Mouse (Mus musculus) thymus, adult 2 months (tissue): ENCODE data around the gene Tubb2a. TPM values are rescaled to one million over a fixed set of nuclear protein-coding genes. Genes with fewer than 3 reads are reported as not detected.

Experiments
- DNase-seq: peaks from one replicate; pipeline ENCODE4 v3.0.0; 2021
- H3K27ac ChIP-seq: fragments of 200-500 bp; 2 replicates; pipeline ENCODE4 v1.5.1; 2012; ENCODE audit warnings: low read length, control low read depth; ENCODE audit not compliant: control insufficient read depth, insufficient read depth
- H3K27me3 ChIP-seq: fragments of 200-500 bp; 2 replicates; pipeline ENCODE4 v1.6.1; 2012; ENCODE audit warnings: mild to moderate bottlenecking, low read length, moderate library complexity, mixed read lengths; ENCODE audit not compliant: control insufficient read depth, insufficient read depth
- H3K36me3 ChIP-seq: fragments of 200-500 bp; 2 replicates; pipeline ENCODE4 v1.6.1; 2012; ENCODE audit warnings: mild to moderate bottlenecking, low read length, moderate library complexity; ENCODE audit not compliant: control insufficient read depth, insufficient read depth
- H3K4me1 ChIP-seq: fragments of 200-500 bp; replicated peaks from 2 replicates; pipeline ENCODE4 v1.6.1; 2012; ENCODE audit warnings: low read length; ENCODE audit not compliant: control insufficient read depth, insufficient read depth
- H3K4me3 ChIP-seq: fragments of 200-500 bp; 2 replicates; pipeline ENCODE4 v1.5.1; 2012; ENCODE audit warnings: mild to moderate bottlenecking, low read length, control low read depth, moderate library complexity; ENCODE audit not compliant: control insufficient read depth, insufficient read depth
- CTCF ChIP-seq: fragments of 200-500 bp; IDR thresholded peaks from 2 replicates; pipeline ENCODE4 v1.5.1; 2012; ENCODE audit warnings: mild to moderate bottlenecking, control low read depth, low read length, moderate library complexity, borderline replicate concordance; ENCODE audit not compliant: control insufficient read depth, poor library complexity, insufficient read depth; ENCODE audit errors: extremely low read depth
- POLR2A ChIP-seq: fragments of 200-500 bp; IDR thresholded peaks from 2 replicates; pipeline ENCODE4 v1.6.1; 2012; ENCODE audit warnings: mild to moderate bottlenecking, low read length, control low read depth, moderate library complexity; ENCODE audit not compliant: control insufficient read depth, poor library complexity, insufficient read depth; ENCODE audit errors: extremely low read depth
- WGBS: fragments of 180-500 bp; shearing (Covaris S2); methylation state at CpG from one replicate; pipeline ENCODE4 v1.1.7; 2018; 5-methylcytosine and 5-hydroxymethylcytosine counted together
- polyA plus RNA-seq: library from polyadenylated mRNA; depleted of rRNA; stranded (reverse); fragments of >200 nt; gene quantifications from 2 replicates; pipeline ENCODE4 v1.2.3, GENCODE M21; 2012

The Tubb2a gene
- polyA plus RNA-seq, 1 experiment = 469 TPM

DNA sequence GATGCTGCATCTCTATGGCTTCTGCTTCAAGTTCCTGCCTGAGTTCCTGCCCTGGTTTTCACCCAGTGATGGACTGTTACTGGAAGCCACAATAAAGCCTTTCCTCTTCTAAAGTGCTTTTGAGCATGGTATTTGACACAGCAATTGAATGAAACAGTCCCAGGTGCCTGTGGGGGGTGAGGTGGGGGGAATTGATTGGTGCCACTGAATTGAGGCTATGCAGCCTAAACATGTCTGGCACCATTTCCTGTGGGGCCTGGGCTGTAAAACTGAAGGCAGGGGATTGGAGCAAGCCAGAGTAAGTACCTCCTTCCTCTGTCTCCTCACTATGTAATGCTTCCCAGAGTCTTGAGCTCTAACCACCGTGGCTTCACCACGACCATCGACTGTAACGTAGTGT is 36.8 kb upstream of the Tubb2a start:
- Histone ChIP-seq H3K27ac (peak overlapping the region; percentile 71), H3K27me3 (no peaks in the 10 kb centered on the region), H3K4me1 (peaks cover 34% of the 10 kb centered on the region), H3K4me3 (no peak overlapping the region), H3K36me3 (no peaks in the 10 kb centered on the region)
- TF ChIP-seq CTCF (no peak), POLR2A (no peak)
- WGBS = 11% methylated on average over 4 of the region's 4 CpGs
- DNase-seq = no peak

DNA sequence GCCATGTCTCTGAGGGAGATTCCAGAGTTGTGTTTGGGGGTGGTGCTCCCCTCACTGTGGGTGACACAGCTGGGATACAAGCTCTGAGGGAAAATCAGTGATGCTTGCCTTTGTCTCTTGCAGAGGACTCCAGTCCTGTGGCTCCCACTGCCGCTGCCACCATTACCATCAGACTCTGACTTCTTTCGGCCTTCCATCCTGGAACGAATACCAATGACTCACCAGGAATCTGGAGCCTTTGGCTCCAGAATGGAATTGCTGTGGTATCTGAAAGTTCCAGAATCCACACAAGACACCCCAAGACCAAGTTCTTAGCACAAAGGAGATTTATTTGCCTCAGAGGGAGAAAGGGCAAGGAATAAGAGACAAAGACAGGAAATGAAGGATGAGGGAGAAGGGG is 35.3 kb upstream of the Tubb2a start:
- TF ChIP-seq POLR2A = no peak
- TF ChIP-seq CTCF = no peak
- WGBS = 95% methylated on average over 3 of the region's 3 CpGs
- no peak for DNase-seq
- Histone ChIP-seq H3K27me3 (no peaks in the 10 kb centered on the region), H3K36me3 (no peaks in the 10 kb centered on the region), H3K4me1 (peaks cover 32% of the 10 kb centered on the region), H3K4me3 (no peak overlapping the region), H3K27ac (no peak overlapping the region)

DNA sequence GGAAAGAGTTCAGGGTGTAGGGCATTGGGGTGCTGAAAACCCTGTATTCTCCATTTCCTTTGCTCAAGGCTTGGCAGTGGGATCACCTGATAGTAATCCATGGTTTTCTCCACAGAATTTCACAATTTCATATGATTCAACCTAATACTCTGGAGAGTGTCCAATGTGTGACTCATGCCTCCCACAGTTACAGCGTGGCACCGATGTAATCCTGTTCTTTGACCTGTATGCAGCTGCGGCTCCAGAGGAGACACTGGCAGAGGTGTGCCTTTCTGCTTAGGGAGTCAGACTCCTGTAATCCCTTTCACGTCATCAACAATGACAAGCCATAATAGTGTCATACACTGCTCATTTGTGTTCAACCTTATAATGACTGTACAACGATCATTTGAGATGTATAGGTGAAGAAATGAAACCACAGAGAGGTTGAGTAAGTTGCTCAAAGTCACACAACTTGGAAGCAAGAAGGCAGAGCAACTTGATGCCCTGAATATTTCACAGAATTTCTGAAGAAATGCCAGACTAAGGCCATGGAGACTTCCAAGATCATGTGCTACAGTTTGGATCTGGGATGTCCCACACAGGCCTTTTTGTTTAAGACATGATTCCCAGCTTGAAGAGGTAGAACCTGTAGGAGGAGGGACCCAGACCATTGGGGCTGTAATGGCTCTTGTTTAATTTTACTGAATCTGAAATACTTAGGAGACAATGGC is 34.7 kb upstream of the Tubb2a start:
- no peak for TF ChIP-seq POLR2A
- TF ChIP-seq CTCF = no peak
- Histone ChIP-seq H3K27me3 (no peaks in the 10 kb centered on the region), H3K27ac (no peak overlapping the region), H3K4me3 (no peak overlapping the region), H3K4me1 (peaks cover 32% of the 10 kb centered on the region), H3K36me3 (no peaks in the 10 kb centered on the region)
- 94% methylated on average over 5 of the region's 5 CpGs for WGBS
- DNase-seq = no peak

DNA sequence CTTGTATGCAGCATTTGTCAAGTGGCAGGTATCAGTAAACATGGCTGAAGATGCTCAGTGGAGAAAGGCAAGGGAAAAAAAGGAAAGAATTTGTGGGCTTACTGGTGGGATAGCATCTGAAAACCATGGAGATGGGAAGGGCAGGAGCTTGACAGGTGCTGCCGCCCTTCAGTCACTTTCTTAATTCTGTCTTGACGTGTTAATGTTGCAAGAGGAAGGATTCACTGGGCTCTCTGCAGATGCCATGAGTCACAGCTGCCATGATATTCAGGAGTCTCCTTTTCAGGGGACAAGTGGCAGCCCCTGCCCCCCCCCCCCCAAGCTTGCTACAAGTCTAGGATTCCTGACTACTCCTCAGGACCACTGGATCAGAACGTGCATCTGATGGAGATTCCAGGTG is 34.1 kb upstream of the Tubb2a start:
- Histone ChIP-seq H3K27ac (no peak overlapping the region), H3K36me3 (no peaks in the 10 kb centered on the region), H3K27me3 (no peaks in the 10 kb centered on the region), H3K4me3 (no peak overlapping the region), H3K4me1 (peaks cover 29% of the 10 kb centered on the region)
- 96% methylated on average over 3 of the region's 3 CpGs for WGBS
- TF ChIP-seq CTCF (no peak), POLR2A (no peak)
- DNase-seq = no peak

DNA sequence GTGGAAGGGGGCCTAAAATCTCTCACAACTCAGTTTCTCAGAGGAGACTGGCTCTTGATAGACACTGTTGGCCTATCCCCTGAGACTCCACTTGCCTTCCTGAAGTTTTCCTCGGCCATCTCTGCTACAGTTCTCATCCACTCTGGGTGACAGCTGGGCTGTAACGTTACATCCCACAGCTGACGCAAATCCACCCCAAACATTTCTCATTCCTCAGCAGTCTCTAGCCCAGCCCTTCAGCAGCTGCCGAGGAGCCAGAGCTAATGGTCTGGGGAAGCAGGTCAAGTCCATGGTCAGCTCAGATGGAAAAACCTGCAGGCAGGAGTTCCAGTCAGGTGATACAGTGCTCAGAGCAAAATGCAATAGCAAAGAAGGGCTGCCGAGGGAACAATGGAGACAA is 33.2 kb upstream of the Tubb2a start:
- DNase-seq = no peak
- Histone ChIP-seq H3K4me1 (peaks cover 23% of the 10 kb centered on the region), H3K4me3 (no peak overlapping the region), H3K36me3 (no peaks in the 10 kb centered on the region), H3K27me3 (no peaks in the 10 kb centered on the region), H3K27ac (no peak overlapping the region)
- TF ChIP-seq CTCF = no peak
- no peak for TF ChIP-seq POLR2A
- WGBS = 98% methylated on average over 5 of the region's 5 CpGs

DNA sequence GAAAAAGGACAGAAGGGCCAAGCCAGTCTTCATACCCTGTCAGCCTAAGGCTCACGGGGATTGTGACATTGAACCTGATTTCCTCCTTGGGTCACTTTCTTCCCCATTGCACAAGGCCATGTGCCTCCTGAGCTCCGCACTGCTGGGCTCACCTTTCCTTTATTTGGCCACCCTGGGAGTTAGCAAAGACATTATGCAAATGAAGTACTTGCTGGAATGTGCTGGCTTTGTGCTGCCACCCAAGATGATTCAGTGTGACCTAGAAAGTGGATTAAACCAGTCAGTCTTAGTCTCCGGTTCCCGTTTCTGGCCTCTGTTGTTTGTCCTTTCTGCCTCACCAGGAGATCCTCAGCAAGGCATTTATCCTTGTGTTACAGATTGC is 31.9 kb upstream of the Tubb2a start:
- H3K4me1 ChIP-seq = peaks cover 14% of the 10 kb centered on the region
- no peaks in the 10 kb centered on the region for H3K36me3 ChIP-seq
- TF ChIP-seq CTCF = no peak
- TF ChIP-seq POLR2A = no peak
- no peak overlapping the region for H3K27ac ChIP-seq
- no peak overlapping the region for H3K4me3 ChIP-seq
- no peak for DNase-seq
- 98% methylated on average over 4 of the region's 4 CpGs for WGBS
- no peaks in the 10 kb centered on the region for H3K27me3 ChIP-seq
